Mouse (Mus musculus) testis, postnatal 14 days (tissue): ENCODE results near the gene Olfr782.
"Not testable (repeated sequence)": the region's sequence is repeated elsewhere in the genome, so short reads cannot be mapped to it uniquely, and the experiment has no call there.

Source experiments
- DNase-seq: peaks from one replicate; pipeline ENCODE4 v3.0.0; 2021; ENCODE audit warnings: low spot score

Olfr782 gene

GRCm38 (mm10) chr10:129348550-129348949, at the start of gene Olfr782:
Gene Olfr782, plus strand, starts transcription at chr10:129348850.
- no peak for DNase-seq

- not testable (repeated sequence) for DNase-seq
Observed at GRCm38 (mm10) chr10:129312973-129313372, 35.7 kb upstream of the Olfr782 start.

GRCm38 (mm10) chr10:129313521-129313920, 35.1 kb upstream of the Olfr782 start:
- DNase-seq: not testable (repeated sequence)

GRCm38 (mm10) chr10:129317817-129318216, 30.8 kb upstream of the Olfr782 start, which contains the start of gene Olfr780:
Gene Olfr780, plus strand, starts transcription at chr10:129318117.
- DNase-seq: no peak

- DNase-seq: no peak
Observed at GRCm38 (mm10) chr10:129328554-129328953, 20.1 kb upstream of the Olfr782 start, which contains the start of gene Olfr781. Gene Olfr781, plus strand, starts transcription at chr10:129328854.

GRCm38 (mm10) chr10:129352475-129352874, 3.8 kb downstream of the Olfr782 start:
- not testable (repeated sequence) for DNase-seq

GRCm38 (mm10) chr10:129356496-129356895, 7.8 kb downstream of the Olfr782 start:
- DNase-seq: not testable (repeated sequence)

GRCm38 (mm10) chr10:129357307-129357706, 8.7 kb downstream of the Olfr782 start:
- DNase-seq: no peak

GRCm38 (mm10) chr10:129374051-129374450, 25.4 kb downstream of the Olfr782 start:
- DNase-seq: not testable (repeated sequence)

GRCm38 (mm10) chr10:129383783-129384182, 35.1 kb downstream of the Olfr782 start, which contains the start of gene Olfr784:
Gene Olfr784, plus strand, starts transcription at chr10:129384083.
- no peak for DNase-seq

GRCm38 (mm10) chr10:129400892-129401291, 52.2 kb downstream of the Olfr782 start:
- DNase-seq: no peak
